Mouse (Mus musculus) CD4-positive, CD25-positive, alpha-beta regulatory T cell, adult 2 months (primary cell): ENCODE data around the gene Nt5c.
"Not testable (repeated sequence)": the region's sequence is repeated elsewhere in the genome, so short reads cannot be mapped to it uniquely, and the experiment has no call there.

Source experiments
- DNase-seq: peaks from one replicate; pipeline ENCODE4 v3.0.0-alpha.2; 2012; ENCODE audit warnings: low read depth, low spot score

Nt5c gene

DNA sequence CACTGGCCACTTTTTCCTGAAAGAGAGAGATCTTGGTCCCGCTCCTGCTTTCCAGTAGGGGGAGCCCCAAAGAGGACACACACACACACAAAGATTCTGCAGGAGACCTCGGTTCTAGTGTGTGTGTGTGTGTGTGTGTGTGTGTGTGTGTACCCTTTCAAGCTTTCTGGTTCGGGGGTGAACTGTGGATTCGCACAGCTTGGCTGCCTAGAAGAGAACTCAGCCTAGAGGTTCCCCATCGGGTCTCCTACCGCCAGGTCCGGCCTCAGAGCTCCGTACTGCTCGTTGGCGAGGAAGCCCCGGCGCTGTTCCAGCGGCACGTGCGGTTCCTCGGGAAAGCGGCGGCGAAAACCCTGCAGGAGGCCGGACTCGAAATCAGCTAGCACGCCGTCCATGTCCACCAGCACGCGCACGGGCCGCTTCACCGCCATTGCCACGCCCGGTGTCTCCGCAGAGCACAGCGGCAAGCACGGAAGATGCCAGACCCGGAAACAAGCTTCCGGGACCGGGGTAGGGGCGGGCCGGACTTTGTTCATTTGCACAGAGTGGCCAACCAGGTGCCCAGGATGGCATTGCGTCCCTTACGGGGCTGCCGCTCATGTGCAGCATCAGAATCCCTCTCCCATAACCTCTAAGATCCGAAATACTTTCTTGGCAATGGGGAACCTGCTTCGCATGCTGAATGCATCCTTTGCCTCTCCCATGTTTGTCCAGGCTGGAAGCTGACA lies at the start of gene Nt5c:
TSS of gene Nt5c (minus strand) at position 507 of the 728 bp plus-strand sequence.
- DNase-seq = peak; percentile 90

DNA sequence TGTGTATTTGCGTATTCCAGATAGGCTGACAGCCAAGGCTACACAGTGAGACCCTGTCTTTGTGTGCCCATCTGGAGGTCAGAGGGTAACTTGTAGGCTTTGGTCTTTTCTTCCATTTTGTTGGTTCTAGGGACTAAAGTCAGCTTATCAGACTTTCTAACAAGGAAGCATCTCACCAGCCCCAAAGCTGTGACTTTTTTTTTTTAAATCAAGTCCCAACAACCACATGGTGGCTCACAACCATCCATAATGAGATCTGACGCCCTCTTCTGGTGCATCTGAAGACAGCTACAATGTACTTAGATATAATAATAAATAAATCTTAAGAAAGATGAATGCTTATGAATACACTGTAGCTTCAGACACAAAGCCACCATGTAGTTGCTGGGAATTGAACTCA lies 46.4 kb upstream of the Nt5c start:
- peak; percentile 42 for DNase-seq

DNA sequence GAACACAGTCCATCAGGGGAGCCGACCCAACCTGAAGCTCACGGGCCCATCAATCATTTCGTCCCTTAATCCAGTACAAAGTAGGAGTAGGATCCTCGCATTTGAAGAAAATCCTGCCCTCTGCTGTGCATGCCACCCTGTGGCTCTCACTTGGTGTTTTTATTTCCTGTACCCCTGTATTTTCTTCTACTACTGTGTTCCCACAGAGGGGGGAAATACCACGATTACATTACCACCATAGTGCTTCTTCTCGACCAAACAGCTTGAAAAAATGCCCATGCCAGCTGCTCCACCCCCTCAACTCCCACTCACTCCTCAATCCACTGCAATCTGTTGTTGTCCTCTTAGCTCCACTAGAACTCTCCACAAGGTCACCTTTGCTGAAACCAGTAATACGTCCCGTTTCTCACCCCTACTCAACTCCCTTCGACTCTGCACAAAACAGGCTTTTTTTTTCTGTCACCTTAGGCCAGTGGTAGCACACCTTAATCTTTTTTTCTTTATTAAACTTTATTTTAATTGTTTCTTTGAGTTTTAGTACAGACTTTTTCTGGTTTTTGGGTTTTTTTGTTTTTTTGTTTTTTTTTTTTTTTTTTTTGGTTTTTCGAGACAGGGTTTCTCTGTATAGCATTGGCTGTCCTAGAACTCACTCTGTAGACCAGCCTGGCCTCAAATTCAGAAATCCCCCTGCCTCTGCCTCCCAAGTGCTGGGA lies 45.4 kb upstream of the Nt5c start:
- DNase-seq = peak; percentile 41

DNA sequence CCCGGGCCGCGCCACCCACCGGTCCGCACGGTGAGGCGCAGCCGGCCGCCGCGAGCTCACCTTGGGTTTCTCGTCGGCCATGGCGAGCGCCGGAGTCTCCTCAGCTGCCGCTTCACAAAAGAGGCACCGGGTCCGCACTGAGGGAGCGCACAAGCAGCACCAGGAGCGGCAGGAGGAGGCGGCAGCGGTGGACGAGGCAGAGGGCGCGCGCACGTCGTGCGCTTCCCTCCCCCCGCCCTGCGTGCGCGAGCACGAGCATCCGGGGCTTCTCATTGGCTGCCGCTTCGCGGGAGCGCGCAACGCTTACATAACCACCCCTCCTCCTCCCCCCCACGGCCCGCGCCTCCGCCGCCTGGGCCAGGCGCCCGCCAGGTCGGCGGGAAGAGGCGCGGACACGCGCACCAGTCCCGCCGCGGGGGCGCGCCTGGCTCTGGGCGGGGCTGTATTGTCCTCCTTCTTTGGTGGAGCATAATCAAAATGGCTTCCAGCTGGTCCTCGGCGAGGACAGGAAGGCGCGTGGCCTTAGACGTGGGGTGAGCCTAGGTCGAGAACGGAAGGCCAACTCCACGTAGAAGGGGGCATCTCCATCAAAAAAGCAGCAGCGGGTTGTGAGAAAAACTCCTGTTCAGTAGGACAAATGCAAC lies 44.5 kb upstream of the Nt5c start, which contains the start of gene Sumo2:
TSS of gene Sumo2 (minus strand) at position 239 of the 644 bp plus-strand sequence.
- peak; percentile 98 for DNase-seq

DNA sequence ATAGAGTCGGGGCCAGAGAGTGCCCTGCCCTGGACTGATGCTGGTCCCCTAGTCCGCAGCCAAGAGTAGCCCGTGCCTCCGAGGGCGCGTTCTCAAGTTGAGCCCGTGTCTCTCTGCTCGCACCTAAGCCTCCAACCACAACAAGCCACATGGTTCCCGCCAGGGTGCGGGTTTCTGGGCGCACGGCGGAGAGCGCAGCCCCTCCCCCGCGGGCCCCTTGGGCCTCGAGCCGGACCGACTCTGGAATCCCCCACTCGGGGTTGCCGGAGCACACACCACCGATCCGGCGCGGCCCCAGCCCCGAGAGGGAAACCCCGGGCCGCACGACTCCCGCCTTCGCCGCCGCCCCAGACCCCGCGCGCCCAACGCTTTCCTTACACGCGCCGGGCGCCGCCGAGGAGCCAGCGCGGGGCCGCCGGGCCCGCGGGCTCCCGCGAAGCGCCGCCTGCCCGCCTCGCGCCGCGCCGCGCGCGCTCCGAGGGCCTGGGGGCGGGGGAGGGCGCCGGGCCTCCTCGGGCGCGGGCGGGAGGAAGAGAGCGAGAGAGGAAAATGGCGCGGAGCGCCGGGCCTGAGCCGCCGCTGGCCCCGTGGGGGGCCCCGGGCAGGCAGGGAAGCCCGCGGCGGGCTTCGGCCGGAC lies 43.9 kb upstream of the Nt5c start:
- DNase-seq = peak; percentile 85

DNA sequence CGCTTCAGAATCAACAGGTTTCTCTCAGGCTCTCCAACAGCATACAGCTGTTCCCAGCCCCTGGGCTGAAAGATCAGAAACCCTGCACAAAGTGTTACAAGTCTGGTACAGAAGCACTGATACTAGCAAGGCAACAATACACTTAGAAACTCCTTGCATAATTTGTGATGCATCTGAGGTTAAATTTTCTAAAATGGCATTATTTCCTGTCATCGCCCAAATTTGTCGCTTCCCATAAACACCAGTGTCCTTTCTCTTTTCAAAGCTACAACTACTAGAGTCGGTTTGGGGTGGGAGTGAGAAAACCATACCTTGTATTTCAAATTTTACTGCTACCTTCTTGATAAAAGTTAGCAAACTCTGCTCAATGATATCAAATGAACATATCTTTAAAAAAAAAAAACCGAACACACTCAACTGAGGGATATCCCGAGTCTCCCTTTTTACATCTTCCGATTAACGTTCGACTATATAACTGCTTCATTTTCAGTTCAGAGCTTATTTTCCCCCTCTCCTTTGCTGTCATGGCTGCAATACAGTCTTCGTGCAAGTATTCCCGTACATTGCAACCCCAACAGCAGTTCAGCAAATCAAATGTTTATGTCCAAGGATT lies 43.2 kb upstream of the Nt5c start:
- DNase-seq = peak; percentile 25

DNA sequence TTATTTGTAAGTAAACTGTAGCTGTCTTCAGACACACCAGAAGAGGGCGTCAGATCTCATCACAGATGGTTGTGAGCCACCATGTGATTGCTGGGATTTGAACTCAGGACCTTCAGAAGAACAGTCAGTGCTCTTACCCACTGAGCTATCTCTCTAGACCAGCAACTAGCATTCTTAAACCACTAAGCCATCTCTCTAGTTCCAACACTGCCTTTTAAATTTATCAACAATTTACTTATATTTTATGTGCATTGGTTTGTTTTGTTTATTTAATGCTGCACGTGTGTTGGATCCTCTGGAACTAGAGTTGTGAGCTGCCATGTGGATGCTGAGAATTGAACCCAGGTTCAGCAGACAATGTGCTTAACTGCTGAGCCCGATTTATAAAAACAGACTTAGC lies 34.8 kb upstream of the Nt5c start:
- not testable (repeated sequence) for DNase-seq

DNA sequence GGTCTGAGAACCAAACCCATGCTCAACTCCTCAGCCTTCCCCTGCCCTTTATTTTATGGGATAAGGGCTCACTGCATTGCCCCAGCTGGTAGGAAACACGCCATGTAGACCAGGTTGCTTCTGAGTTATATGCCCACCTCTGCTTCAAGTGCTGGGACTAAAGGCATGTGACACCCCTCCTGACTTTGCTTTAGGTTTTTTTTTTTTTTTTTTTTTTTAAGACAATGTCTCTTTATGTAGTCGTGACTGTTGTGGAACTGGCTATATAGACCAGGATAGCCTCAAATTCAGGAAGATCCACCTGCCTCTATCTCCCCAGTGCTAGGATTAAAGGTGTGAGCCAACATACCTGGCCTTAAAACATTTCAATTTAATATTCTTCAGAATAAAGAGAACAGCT lies 31.0 kb upstream of the Nt5c start:
- DNase-seq = no peak

DNA sequence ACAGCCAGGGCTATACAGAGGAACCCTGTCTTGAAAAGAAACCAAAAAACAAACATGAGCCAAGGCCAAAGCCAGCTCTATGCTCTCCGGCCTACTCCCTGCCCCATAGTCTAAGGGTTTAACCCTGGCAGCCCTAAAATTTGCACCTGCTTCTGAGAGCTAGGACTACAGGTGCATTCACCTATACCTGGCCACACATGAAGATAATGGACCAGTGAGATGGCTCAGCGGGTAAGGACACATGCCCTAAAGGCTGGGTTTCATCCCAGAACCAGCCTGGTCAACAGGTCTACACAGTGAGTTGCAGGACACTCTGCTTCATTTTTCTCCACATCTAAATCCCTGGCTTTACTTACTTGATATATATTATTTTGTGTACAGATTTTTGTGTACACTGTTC lies 30.6 kb upstream of the Nt5c start:
- DNase-seq = no peak

DNA sequence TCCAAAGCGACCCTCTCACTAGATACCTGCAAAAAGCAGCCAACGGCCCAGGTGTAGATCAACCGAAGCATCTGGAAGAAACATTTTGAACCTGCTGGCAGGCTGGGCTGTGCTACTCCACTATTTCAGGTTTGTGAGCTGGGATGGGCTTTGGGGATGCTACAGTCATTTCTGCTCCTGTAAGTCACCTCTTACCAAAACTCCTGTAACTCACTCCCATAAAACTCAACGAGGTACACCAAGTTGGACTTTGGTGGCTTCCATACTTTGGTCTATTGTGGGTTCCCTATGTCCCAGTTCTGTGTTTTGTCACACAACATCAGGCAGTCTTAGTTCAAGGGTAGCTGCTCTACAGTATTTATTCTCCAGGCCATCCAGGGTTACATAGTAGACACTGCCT lies 29.4 kb upstream of the Nt5c start:
- DNase-seq = no peak

DNA sequence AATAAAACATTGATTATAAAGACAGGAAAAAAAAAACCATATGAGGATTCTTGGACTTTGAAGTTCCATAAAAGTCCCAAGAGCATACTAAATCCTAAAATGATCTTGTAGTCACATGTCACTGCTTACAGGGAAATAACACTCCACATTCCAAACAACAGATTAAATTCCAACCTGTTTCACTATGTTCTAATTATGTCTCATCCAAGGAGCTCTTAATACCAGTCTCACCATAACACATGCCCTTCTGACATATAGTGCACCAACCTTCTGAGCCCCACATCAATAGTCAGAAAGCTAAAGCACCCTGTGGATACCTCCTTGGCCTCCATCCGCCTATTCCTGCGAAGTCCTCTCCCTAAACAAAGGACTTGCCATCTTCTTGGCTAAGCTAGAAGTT lies 28.6 kb upstream of the Nt5c start:
- DNase-seq = no peak

DNA sequence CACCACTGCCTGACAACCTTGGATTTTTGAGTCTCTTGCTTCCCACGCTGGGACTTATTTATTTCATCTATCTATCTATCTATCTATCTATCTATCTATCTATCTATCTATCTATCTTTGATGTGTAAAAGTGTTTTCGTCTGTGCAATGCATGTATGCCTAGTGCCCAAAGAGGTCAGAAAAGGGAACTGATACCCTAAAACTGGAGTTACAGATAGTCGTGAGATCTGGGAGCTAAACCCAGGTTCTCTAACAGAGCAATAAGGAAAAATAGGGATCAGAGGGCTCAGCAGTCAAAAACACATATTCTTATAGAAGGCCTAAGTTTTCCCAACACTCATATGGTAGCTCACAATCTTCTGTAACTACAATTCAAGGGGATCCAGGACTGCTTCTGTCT lies 27.9 kb upstream of the Nt5c start:
- no peak for DNase-seq

DNA sequence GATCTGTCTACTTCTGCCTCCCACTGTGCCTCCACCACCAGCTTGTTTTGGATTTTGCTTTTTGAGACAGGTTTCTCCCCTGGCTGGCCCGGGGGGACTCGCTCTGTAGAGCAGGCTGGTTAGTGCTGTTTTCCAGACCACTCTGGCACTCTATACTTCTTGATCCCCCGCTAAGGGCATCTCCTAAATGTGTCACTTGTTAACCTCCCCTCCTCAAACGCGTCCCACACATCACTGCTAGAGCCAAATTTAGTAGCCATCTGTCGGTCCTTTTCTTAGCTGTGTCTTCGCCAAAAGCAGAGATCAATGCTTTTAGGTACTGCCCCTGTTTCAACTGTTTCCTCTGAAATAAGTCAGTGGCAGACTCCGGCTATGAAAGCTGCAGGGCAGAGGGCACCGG lies 27.0 kb upstream of the Nt5c start:
- peak; percentile 31 for DNase-seq

DNA sequence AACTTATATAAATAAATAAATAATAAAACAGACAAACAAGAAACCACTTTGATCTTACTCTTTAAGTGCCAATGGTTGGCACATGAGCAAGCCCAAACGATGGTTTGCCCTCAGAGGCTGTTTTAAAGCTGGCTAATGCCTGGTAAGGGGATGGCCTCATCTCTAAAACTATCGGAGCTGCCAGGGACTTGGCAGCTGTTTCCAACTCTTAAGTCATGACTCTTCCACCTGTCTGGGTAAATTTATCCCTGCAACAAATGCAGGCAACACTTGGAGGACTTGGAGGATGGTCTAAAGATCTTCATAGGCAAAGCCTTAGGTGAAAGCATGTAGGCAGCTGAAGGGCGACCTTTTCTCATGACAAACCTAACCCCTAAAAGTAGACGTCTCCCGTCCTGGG lies 25.3 kb upstream of the Nt5c start:
- no peak for DNase-seq

DNA sequence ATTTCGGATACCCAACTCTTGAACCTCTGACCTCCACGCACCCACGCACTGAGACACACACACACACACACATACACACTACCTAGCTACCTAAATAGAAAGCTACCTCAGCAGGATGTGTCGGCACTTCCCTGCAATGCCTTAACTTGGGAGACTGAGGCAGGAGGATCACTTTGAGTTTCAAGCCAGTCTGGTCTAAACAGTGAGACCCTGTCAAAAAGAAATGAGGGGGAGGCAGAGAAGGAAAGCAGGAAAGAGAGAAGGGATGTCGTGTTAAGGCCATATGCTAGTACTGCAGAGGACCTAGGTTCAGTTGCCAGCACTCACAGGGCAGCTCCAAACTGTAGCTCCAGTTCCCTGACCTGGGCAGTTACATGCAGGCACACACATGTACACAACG lies 23.4 kb upstream of the Nt5c start:
- peak; percentile 34 for DNase-seq

DNA sequence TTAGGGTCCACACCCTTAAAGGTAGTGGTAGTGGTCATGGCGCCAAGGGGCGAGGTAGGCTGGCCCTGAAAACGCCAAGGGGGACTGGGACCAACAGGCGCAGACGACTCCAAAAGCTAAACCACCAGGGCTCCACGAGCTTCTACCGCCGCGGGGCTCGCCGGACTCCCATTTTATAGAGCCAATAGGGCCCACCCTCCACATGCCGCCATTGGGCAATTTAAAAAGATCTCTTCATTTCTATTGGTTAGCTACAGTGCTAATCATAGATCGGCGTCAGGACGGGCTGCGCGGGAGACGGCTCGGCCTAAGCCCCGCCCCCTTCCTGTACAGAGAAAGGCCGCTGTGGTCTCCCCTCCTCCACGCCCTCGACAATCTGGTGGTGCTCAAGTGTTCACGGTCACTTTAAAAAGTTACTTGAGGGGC lies 22.6 kb upstream of the Nt5c start, which contains the start of gene Jpt1:
TSS of gene Jpt1 (minus strand) at position 150 of the 426 bp plus-strand sequence.
- DNase-seq = peak; percentile 96

DNA sequence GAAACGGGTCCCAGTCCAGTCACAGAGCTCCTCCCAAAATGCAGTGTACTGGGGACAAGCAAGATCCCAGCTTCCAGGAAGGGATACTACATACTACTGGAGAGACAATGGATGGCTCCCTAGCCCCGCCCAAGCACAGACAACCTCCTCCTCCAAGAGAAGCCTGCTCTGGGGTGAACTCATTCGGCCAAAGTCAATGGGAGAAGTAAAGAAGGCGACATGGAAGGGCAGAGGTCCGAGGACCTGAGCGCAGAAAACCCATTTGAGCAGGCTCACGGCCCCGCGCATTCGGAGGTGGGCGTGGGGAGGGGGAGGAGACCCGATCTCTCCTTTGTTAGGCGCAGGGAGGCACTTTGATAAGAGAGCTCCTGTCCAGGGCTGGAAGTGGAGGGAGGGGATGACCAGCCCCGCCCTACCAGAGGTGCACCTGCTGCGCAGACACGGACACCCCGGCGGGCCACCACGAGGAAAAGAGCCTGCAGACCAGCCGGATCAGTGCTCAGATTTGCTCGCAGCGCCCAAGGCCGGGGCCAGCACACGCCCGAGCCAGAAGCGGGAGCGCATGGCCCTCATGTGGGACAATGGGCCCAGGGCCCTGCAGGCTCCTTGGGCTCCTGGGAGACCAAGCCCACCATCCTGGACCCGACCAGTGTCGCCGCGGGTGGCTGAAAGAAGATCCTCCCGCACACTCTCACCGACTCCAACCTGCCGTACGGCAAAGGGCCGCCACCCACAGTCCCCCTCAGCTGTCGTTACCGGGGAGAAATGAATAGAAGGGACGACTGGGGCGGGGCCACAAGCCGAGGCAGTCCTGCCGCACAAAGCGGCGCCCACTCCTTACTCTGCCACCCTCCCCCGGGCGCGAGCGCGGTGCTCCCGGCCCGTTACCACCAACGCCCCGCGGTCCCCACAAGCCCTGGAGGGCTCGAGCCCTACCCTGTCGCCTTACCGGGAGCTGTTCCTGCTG lies 21.9 kb upstream of the Nt5c start:
- DNase-seq = no peak

DNA sequence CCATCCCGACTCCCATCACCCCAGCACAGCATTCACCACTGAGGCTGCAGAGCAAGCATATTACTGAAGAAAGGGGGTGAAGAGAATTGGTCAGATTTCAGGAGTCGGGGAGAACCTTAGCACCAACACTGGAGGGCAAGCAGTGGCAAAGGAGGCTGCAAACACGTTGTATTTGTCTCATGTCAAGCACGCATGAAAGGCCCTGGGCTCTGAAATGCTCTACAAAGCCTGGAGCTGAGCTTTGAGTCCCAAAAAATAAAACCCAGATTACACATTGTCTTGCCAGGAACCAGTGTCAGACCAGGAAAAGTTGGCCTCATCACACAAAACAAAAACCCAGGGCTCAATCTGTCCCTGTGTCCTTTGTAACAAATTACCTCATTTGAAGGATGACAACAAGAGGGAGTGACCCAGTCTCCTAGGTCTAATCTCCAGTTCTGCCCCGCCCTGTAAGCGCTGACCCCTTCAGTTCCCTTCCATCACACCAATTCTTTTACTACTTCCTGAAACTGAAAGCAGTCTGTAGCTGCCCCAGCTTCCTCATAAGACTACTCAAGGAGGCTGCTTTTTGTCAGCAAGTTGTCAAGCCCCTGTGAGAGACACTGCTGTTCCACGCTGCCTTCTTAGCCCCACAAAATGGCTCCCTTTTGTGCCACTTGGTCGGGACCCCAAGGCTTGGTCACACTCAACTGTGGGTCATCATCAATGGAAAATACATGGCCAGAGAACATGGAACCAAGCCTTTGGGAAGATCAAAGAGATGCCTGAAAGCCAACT lies 20.9 kb upstream of the Nt5c start:
- peak; percentile 67 for DNase-seq

DNA sequence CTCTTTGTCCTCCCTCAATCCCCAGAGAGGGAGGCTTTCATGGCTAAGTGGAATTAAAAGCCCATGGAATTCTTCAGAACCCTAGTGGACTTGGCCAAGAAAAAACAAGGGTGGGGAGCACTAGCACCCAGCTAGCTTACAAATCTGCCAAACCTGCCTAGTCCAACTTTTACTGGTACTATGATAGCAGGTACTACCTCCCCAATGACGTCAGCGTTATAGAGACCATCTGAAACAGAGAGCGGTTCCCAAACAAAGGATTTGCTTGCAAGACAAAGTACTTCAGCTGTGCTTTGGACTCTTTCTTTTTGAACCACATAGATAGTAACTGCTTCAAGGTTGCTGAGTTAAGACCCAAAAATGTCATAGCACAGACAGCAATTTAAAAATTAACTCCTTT lies 20.3 kb upstream of the Nt5c start:
- peak; percentile 31 for DNase-seq

DNA sequence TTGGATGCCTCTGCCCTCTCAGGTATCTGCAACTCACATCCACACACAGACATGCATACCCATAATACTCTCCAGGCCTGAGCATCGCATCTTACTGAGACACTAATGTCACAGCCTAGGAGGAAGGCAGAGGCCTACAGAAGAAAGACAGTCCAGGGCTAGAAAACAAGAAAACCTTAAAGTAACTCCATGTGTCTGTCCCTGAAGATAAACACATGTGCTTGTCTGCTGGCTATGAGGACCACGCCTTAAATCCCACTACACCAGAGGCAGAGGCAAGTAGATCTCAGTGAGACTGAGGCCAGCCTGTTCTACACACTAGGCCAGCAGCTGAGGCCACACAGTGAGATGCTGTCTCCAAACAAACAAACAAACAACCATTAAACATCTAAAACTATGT lies 19.5 kb upstream of the Nt5c start:
- DNase-seq = no peak
